Mouse (Mus musculus): ENCODE data around the gene Myom1.

Myom1 gene

GRCm38 (mm10) chr17:71017457-71017998 is 15.1 kb downstream of the Myom1 start:
- no peak for DNase-seq (ENCODE audit: low spot score)

GRCm38 (mm10) chr17:71018151-71018550 is 15.7 kb downstream of the Myom1 start:
- DNase-seq (ENCODE audit: low spot score) = no peak

GRCm38 (mm10) chr17:71018616-71019308 is 16.3 kb downstream of the Myom1 start:
- DNase-seq (ENCODE audit: low spot score) = no peak

- no peak for DNase-seq (ENCODE audit: low spot score)
Observed at GRCm38 (mm10) chr17:71019309-71019655, 16.8 kb downstream of the Myom1 start.

- no peak for DNase-seq (ENCODE audit: low spot score)
Observed at GRCm38 (mm10) chr17:71019860-71020259, 17.4 kb downstream of the Myom1 start.

GRCm38 (mm10) chr17:71022841-71023240 is 20.4 kb downstream of the Myom1 start:
- no peak for DNase-seq (ENCODE audit: low spot score)

- DNase-seq (ENCODE audit: low spot score) = no peak
Observed at GRCm38 (mm10) chr17:71024071-71024470, 21.6 kb downstream of the Myom1 start.

- DNase-seq (ENCODE audit: low spot score) = no peak
Observed at GRCm38 (mm10) chr17:71025922-71026321, 23.5 kb downstream of the Myom1 start.

GRCm38 (mm10) chr17:71027186-71027585 is 24.8 kb downstream of the Myom1 start:
- no peak for DNase-seq (ENCODE audit: low spot score)

- DNase-seq (ENCODE audit: low spot score) = no peak
Observed at GRCm38 (mm10) chr17:71032719-71033118, 30.3 kb downstream of the Myom1 start.

GRCm38 (mm10) chr17:71034472-71034871 is 32.0 kb downstream of the Myom1 start:
- no peak for DNase-seq (ENCODE audit: low spot score)

GRCm38 (mm10) chr17:71037188-71037587 is 34.8 kb downstream of the Myom1 start:
- no peak for DNase-seq (ENCODE audit: low spot score)

- DNase-seq (ENCODE audit: low spot score) = no peak
Observed at GRCm38 (mm10) chr17:71038812-71039211, 36.4 kb downstream of the Myom1 start.

GRCm38 (mm10) chr17:71039851-71040581 is 37.6 kb downstream of the Myom1 start:
- DNase-seq (ENCODE audit: low spot score) = no peak

GRCm38 (mm10) chr17:71040582-71040880 is 38.1 kb downstream of the Myom1 start:
- DNase-seq (ENCODE audit: low spot score) = no peak

- no peak for DNase-seq (ENCODE audit: low spot score)
Observed at GRCm38 (mm10) chr17:71042645-71043044, 40.2 kb downstream of the Myom1 start.

GRCm38 (mm10) chr17:71045591-71045990 is 43.2 kb downstream of the Myom1 start:
- no peak for DNase-seq (ENCODE audit: low spot score)

GRCm38 (mm10) chr17:71046856-71047255 is 44.4 kb downstream of the Myom1 start:
- DNase-seq (ENCODE audit: low spot score) = no peak

GRCm38 (mm10) chr17:71049292-71049691 is 46.9 kb downstream of the Myom1 start:
- no peak for DNase-seq (ENCODE audit: low spot score)

GRCm38 (mm10) chr17:71053134-71053708 is 50.8 kb downstream of the Myom1 start:
- no peak for DNase-seq (ENCODE audit: low spot score)

GRCm38 (mm10) chr17:71055203-71055894 is 52.9 kb downstream of the Myom1 start:
- no peak for DNase-seq (ENCODE audit: low spot score)

- no peak for DNase-seq (ENCODE audit: low spot score)
Observed at GRCm38 (mm10) chr17:71056405-71056804, 54.0 kb downstream of the Myom1 start.

- DNase-seq (ENCODE audit: low spot score) = no peak
Observed at GRCm38 (mm10) chr17:71057758-71058157, 55.3 kb downstream of the Myom1 start.

All from urinary bladder, postnatal 10 days (tissue).